7 mouse cellular contexts compared by ENCODE assay signal in genomic region chr19:21777171-21777731, GRCm38 (mm10). TPM values are rescaled to one million over a fixed set of nuclear protein-coding genes. Genes with fewer than 3 reads are reported as not detected.
DNase-seq lines count a peak whose midpoint lies in the region; ATAC-seq and TF ChIP-seq lines count a peak whose summit lies in the region.

No protein-coding gene starts in this region.

- H3K4me1 ChIP-seq in forebrain, embryonic 14.5 days (ENCODE audit: control insufficient read depth, insufficient read depth, low read length) = peaks cover 25% of the 10 kb centered on the region
- peaks cover 44% of the 10 kb centered on the region for H3K4me1 ChIP-seq in hindbrain, embryonic 10.5 days (replicated peaks)
- peaks cover 40% of the 10 kb centered on the region for H3K4me1 ChIP-seq in limb, embryonic 15.5 days
- H3K4me1 ChIP-seq in midbrain, embryonic 15.5 days = peaks cover 36% of the 10 kb centered on the region

- no peak overlapping the region for H3K27ac ChIP-seq in forebrain, embryonic 14.5 days (ENCODE audit: low read depth, low read length)
- peak overlapping the region; percentile 97; the same call in 1 of the 2 replicates for H3K27ac ChIP-seq in hindbrain, embryonic 10.5 days
- H3K27ac ChIP-seq in limb, embryonic 15.5 days = no peak overlapping the region
- H3K27ac ChIP-seq in midbrain, embryonic 15.5 days = no peak overlapping the region

- TF ChIP-seq POLR2A in brain, embryonic 14.5 days (IDR thresholded peaks at IDR 0.05; ENCODE audit: borderline replicate concordance, extremely low read depth, insufficient read depth, insufficient read length, poor library complexity, severe bottlenecking) = no peak

- no peaks in the 10 kb centered on the region for H3K27me3 ChIP-seq in forebrain, embryonic 14.5 days (replicated peaks; ENCODE audit: control insufficient read depth, insufficient read depth, low read length)
- no peaks in the 10 kb centered on the region for H3K27me3 ChIP-seq in hindbrain, embryonic 10.5 days (ENCODE audit: insufficient read depth, poor library complexity, severe bottlenecking)
- H3K27me3 ChIP-seq in limb, embryonic 15.5 days = no peaks in the 10 kb centered on the region
- H3K27me3 ChIP-seq in midbrain, embryonic 15.5 days (replicated peaks) = no peaks in the 10 kb centered on the region

- no peak overlapping the region for H3K4me3 ChIP-seq in forebrain, embryonic 14.5 days (ENCODE audit: low read depth, low read length)
- peak overlapping the region; percentile 87 for H3K4me3 ChIP-seq in hindbrain, embryonic 10.5 days
- H3K4me3 ChIP-seq in limb, embryonic 15.5 days = no peak overlapping the region
- 0 out of 2 replicates have a peak overlapping the region, but pooled peaks have one; percentile 1 for H3K4me3 ChIP-seq in midbrain, embryonic 15.5 days

- 31% methylated on average over 20 of the region's 20 CpGs for WGBS in forebrain, embryonic 14.5 days
- WGBS in hindbrain, embryonic 10.5 days = 22% methylated on average over 20 of the region's 20 CpGs
- 26% methylated on average over 20 of the region's 20 CpGs for WGBS in limb, embryonic 15.5 days
- 22% methylated on average over 20 of the region's 20 CpGs for WGBS in midbrain, embryonic 15.5 days

- TF ChIP-seq CTCF in brain, embryonic 14.5 days (IDR thresholded peaks at IDR 0.05; ENCODE audit: borderline replicate concordance, extremely low read depth, insufficient read depth, insufficient read length) = peak; percentile 53; the same call in 1 of the 2 replicates

- peak; percentile 43 for DNase-seq in MN1 (ENCODE audit: low spot score)
- DNase-seq in brain, embryonic 14.5 days (ENCODE audit: low read depth) = peak; percentile 54
- peak; percentile 43 for DNase-seq in forebrain, embryonic 14.5 days (ENCODE audit: low spot score)
- DNase-seq in hindbrain, embryonic 10.5 days (ENCODE audit: low spot score) = peak; percentile 56
- peak; percentile 14 for DNase-seq in testis, postnatal 14 days (ENCODE audit: low spot score)

- no peaks in the 10 kb centered on the region for H3K36me3 ChIP-seq in forebrain, embryonic 14.5 days (ENCODE audit: control insufficient read depth, insufficient read depth, low read length)
- no peaks in the 10 kb centered on the region; the same call in 1 of the 2 replicates for H3K36me3 ChIP-seq in hindbrain, embryonic 10.5 days
- H3K36me3 ChIP-seq in limb, embryonic 15.5 days = no peaks in the 10 kb centered on the region
- no peaks in the 10 kb centered on the region for H3K36me3 ChIP-seq in midbrain, embryonic 15.5 days (replicated peaks)

- H3K4me2 ChIP-seq in forebrain, embryonic 14.5 days (ENCODE audit: low read length) = peak overlapping the region; percentile 85; the same call in 1 of the 2 replicates
- H3K4me2 ChIP-seq in limb, embryonic 15.5 days = peak overlapping the region; percentile 66
- peak overlapping the region; percentile 21; the same call in 1 of the 2 replicates for H3K4me2 ChIP-seq in midbrain, embryonic 15.5 days

- no peak overlapping the region for H3K9ac ChIP-seq in forebrain, embryonic 14.5 days (ENCODE audit: low read length)
- H3K9ac ChIP-seq in limb, embryonic 15.5 days = no peak overlapping the region
- H3K9ac ChIP-seq in midbrain, embryonic 15.5 days = no peak overlapping the region

- H3K9me3 ChIP-seq in forebrain, embryonic 14.5 days (replicated peaks; ENCODE audit: control insufficient read depth, low read length) = no peaks in the 10 kb centered on the region
- no peaks in the 10 kb centered on the region for H3K9me3 ChIP-seq in hindbrain, embryonic 10.5 days
- H3K9me3 ChIP-seq in limb, embryonic 15.5 days = no peaks in the 10 kb centered on the region
- no peaks in the 10 kb centered on the region for H3K9me3 ChIP-seq in midbrain, embryonic 15.5 days

- no peak for ATAC-seq in forebrain, embryonic 14.5 days
- ATAC-seq in limb, embryonic 15.5 days (ENCODE audit: insufficient number of reproducible peaks, low FRiP score, low TSS enrichment, low read depth) = no peak
- peak; percentile 7; the same call in 1 of the 2 replicates for ATAC-seq in midbrain, embryonic 15.5 days (replicated peaks)

RNA-seq across cellular contexts. Expression of gene Cemip2, which starts 0.9 kb away (rescaled TPM):
- 24.0 and 34.9 TPM in 2 replicates for polyA plus RNA-seq in brain, embryonic 14.5 days (2012; rRNA removed)
- polyA plus RNA-seq in forebrain, embryonic 14.5 days (2014; fragmentation: Nextera tagmentation; extraction: Ambion mirVana) = 29.2 and 35.3 TPM in 2 replicates
- polyA plus RNA-seq in hindbrain, embryonic 10.5 days (2016; fragmentation: Nextera tagmentation; extraction: Ambion mirVana) = 86.4 and 93.6 TPM in 2 replicates
- polyA plus RNA-seq in limb, embryonic 15.5 days (2015; fragmentation: Nextera tagmentation; extraction: Ambion mirVana) = 25.7 TPM in 2 replicates
- polyA plus RNA-seq in midbrain, embryonic 15.5 days (2015; fragmentation: Nextera tagmentation; extraction: Ambion mirVana) = 39.9 and 41.6 TPM in 2 replicates

Comparison
In these comparisons a context has a peak if more than half of its experiments do, and no peak if none do; other contexts are left out.
1. H3K4me2 ChIP-seq: peak in every context shown above with its lines; median percentile 85 in forebrain, embryonic 14.5 days; 66 in limb, embryonic 15.5 days; 21 in midbrain, embryonic 15.5 days.
2. H3K4me3 ChIP-seq: peak in hindbrain, embryonic 10.5 days (single experiment) and midbrain, embryonic 15.5 days (single experiment); none in forebrain, embryonic 14.5 days (single experiment) and limb, embryonic 15.5 days (single experiment).
3. Peak in every context shown above with its lines, with median percentiles within 50 percentile points of each other: DNase-seq.